Mouse (Mus musculus): ENCODE measurements around the gene Adamts17.

DNA sequence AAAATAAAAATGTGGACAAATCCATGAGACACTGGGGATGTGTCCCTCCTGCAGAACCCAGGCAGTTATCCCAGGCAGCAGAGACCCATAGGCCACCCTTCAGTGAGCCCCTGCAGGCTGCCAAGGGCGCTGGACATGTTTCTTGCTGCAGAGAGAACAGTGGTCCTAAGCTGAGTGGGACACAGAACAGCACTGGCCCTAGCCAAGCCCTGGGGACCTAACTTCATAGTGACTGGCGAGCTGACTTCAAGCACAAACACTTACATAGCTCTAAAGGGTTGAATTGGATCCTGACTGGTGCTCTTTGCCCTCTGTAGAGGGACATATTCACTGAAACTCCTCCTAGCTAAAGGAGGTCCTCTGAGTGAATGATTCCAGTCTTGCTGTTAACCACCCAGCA lies 223.0 kb downstream of the Adamts17 start:
- TF ChIP-seq CTCF (IDR thresholded peaks at IDR 0.05; ENCODE audit: control insufficient read depth, insufficient read depth, low read length) (no peak), POLR2A (IDR thresholded peaks at IDR 0.05; ENCODE audit: borderline replicate concordance, control insufficient read depth, low read depth, low read length) (no peak)

Data from bone marrow, adult 2 months (tissue).